Mouse (Mus musculus) C2C12 (cell line): Measurements from ENCODE around the gene Nrp1.

ENCODE experiments used
- CTCF ChIP-seq: IDR thresholded peaks from one replicate; pipeline ENCODE4 v1.5.1; 2011; ENCODE audit not compliant: control insufficient read depth, insufficient read depth, insufficient read length
- MAX ChIP-seq: IDR thresholded peaks from one replicate; pipeline ENCODE4 v1.6.1; 2011; ENCODE audit warnings: mild to moderate bottlenecking, control low read depth
- USF1 ChIP-seq: IDR thresholded peaks from one replicate; pipeline ENCODE4 v1.6.1; 2011; ENCODE audit warnings: low read depth, mild to moderate bottlenecking, control low read depth, moderate library complexity

- TF ChIP-seq USF1 (no peak), MAX (no peak), CTCF (no peak)
Measured at GRCm38 (mm10) chr8:128359521-128360318, 1.3 kb downstream of the Nrp1 start.
